Mouse (Mus musculus) cerebellum, adult (tissue): ENCODE measurements at regions not wholly inside any gene's neighbourhood (a gene's known extent, or its start where the extent isn't known, plus 50 kb on each side); places are given as distances from the start of the nearest gene placed in this dataset.

ENCODE experiments used
- ATAC-seq: cut with Nextera tagmentation; 2 replicates; pipeline ENCODE4 v1.9.2; 2017; ENCODE audit warnings: mild to moderate bottlenecking, moderate library complexity, mixed read lengths; ENCODE audit not compliant: insufficient number of reproducible peaks, low FRiP score, low TSS enrichment

DNA sequence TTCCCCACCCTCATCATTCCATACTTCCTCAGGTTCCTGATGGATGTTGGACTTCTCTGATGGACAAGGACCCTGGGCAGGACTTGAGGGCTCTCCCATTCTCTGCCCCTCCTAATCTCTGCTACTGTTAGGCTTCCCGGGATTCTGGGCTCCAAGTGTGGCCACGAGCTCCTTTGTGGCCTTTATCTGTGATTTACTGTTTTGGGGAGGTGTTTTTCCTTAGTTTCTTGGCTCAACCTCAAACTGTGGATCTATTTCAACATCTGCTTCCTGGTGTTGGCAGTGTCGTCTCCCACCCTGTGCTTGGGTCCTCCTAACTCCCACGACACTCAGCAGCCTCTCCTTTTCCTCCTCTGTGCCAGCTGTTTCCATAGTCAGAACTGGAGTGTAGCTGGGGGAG lies 61.3 kb upstream of the Unc5b start:
- no peak for ATAC-seq

DNA sequence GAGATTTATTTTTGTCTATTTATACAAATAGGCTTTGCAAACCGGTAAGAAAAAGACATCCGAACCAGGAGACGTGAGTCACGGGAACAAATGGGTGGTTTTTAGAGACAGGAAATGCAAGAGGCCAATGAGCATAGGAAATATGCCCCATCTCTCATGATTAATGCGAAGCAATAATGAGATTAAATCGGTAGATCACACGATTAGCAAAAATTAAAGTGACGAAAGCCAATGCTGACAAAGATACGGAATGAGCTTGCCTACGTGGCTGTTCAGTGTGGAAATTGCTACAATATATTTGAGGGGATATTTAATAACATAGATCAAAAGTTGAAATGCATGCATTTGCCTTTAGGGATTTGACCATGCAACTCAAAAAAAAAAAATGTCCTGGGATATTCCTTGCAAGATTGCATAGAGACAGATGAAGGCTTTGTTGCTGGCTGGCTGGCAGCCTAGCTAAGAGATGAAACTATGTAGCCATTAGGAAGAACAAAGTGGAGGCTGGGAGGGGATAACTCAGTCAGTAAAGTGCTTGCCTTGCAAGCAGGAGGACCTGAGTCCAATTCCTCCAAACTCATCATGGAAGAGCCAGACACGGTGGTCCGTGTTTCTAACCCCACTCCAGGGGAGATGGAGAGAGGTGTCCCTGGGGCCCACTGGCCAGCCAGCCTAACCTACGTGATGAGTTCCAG lies 60.2 kb upstream of the Unc5b start:
- no peak for ATAC-seq

DNA sequence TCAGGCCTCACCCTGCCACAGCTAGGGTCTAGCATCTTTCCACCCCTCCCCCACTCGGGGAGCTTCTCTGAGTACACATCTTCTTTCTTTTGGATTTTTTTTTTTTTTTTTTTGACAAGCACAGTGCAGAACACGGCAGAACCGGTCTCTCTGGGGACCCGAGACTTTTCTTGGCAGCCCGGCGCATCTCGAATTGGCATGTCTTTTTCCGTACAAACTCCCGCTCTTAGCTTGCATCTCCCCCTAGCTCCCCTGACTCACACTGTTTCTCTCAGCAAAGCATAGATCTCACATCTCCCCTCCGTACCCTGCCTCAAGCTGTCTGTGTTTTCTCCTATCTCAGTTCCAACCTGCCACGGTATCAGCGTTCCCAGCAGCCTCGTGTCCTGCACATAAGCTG lies 58.4 kb upstream of the Unc5b start:
- no peak for ATAC-seq

GRCm38 (mm10) chr10:60888541-60888940 lies 57.2 kb upstream of the Unc5b start:
- no peak for ATAC-seq

GRCm38 (mm10) chr10:60885348-60886275 lies 54.2 kb upstream of the Unc5b start:
- no peak for ATAC-seq

- no peak for ATAC-seq
Measured at GRCm38 (mm10) chr10:60884806-60885205, 53.4 kb upstream of the Unc5b start.
